Mouse (Mus musculus) CH12.LX (cell line): ENCODE data around the gene Epop. TPM values are rescaled to one million over a fixed set of nuclear protein-coding genes. Genes with fewer than 3 reads are reported as not detected.
"Not testable (repeated sequence)": the region's sequence is repeated elsewhere in the genome, so short reads cannot be mapped to it uniquely, and the experiment has no call there.

Source experiments
- DNase-seq: peaks from one replicate; pipeline ENCODE4 v3.0.0-alpha.2; 2013; ENCODE audit errors: extremely low read depth
- H3K27ac ChIP-seq: 2 replicates; pipeline ENCODE4 v1.5.1; 2012; ENCODE audit warnings: low read depth, mild to moderate bottlenecking, control low read depth, moderate library complexity; ENCODE audit not compliant: insufficient read depth
- H3K27me3 ChIP-seq: replicated peaks from 2 replicates; pipeline ENCODE3; 2012; ENCODE audit warnings: inconsistent platforms
- H3K36me3 ChIP-seq, 2 experiments: replicated peaks in 1 of 2; 2 replicates each; pipeline versions ENCODE3 to v1.6.1; 2012; ENCODE audit warnings: inconsistent platforms in 1 of 2, low read length in 1 of 2, mild to moderate bottlenecking in 1 of 2, mixed read lengths in 1 of 2, moderate library complexity in 1 of 2; ENCODE audit not compliant: control insufficient read depth in 1 of 2, insufficient read depth in 1 of 2
- H3K4me1 ChIP-seq, 2 experiments: 2 replicates each; pipeline ENCODE4 v1.6.1; 2012; ENCODE audit warnings: inconsistent platforms in 1 of 2, moderate library complexity in 1 of 2; ENCODE audit not compliant: insufficient read depth in 2 of 2, control insufficient read depth in 1 of 2
- H3K4me2 ChIP-seq: 2 replicates; pipeline ENCODE4 v1.6.1; 2012; ENCODE audit warnings: low read depth, mild to moderate bottlenecking, control low read depth; ENCODE audit not compliant: poor library complexity, insufficient read depth, severe bottlenecking
- H3K4me3 ChIP-seq, 3 experiments: fragments of 150-350 bp in 1 of 3; sonication (generic) in 1 of 3; replicated peaks in 1 of 3; 2 replicates each; pipeline versions ENCODE3 to v1.5.1; 2011 to 2012; ENCODE audit warnings: low read depth in 2 of 3, low read length in 2 of 3, mild to moderate bottlenecking in 2 of 3, moderate library complexity in 2 of 3, control low read depth in 1 of 3, improper control_type of control experiment in 1 of 3, inconsistent platforms in 1 of 3, mixed read lengths in 1 of 3; ENCODE audit not compliant: poor library complexity in 1 of 3
- H3K79me2 ChIP-seq: replicated peaks from 2 replicates; pipeline ENCODE4 v1.6.1; 2012; ENCODE audit warnings: mild to moderate bottlenecking, moderate library complexity; ENCODE audit not compliant: control insufficient read depth, poor library complexity, insufficient read depth, severe bottlenecking; ENCODE audit errors: extremely low read depth
- H3K9ac ChIP-seq: 2 replicates; pipeline ENCODE4 v1.6.1; 2012; ENCODE audit warnings: low read depth, mild to moderate bottlenecking, control low read depth, moderate library complexity; ENCODE audit not compliant: insufficient read depth
- H3K9me3 ChIP-seq: replicated peaks from 2 replicates; pipeline ENCODE3; 2012; ENCODE audit warnings: low read length, inconsistent platforms, mixed read lengths
- BHLHE40 ChIP-seq: IDR thresholded peaks from 2 replicates; pipeline ENCODE4 v1.6.1; 2011; ENCODE audit warnings: mild to moderate bottlenecking, low read depth, low read length, improper control_type of control experiment
- CHD1 ChIP-seq: IDR thresholded peaks from 2 replicates; pipeline ENCODE4 v1.6.1; 2012; ENCODE audit warnings: low read depth, low read length, improper control_type of control experiment, inconsistent platforms
- CHD2 ChIP-seq: IDR thresholded peaks from 2 replicates; pipeline ENCODE4 v1.6.1; 2011; ENCODE audit warnings: low read length, improper control_type of control experiment
- E2F4 ChIP-seq: IDR thresholded peaks from 2 replicates; pipeline ENCODE4 v1.6.1; 2011; ENCODE audit warnings: low read depth, low read length, improper control_type of control experiment; ENCODE audit not compliant: insufficient replicate concordance
- ELF1 ChIP-seq: IDR thresholded peaks from 2 replicates; pipeline ENCODE4 v1.6.1; 2014; ENCODE audit warnings: low read depth, mild to moderate bottlenecking, inconsistent platforms, low read length, improper control_type of control experiment
- EP300 ChIP-seq: IDR thresholded peaks from 2 replicates; pipeline ENCODE4 v1.6.1; 2011; ENCODE audit warnings: low read length, improper control_type of control experiment
- ETS1 ChIP-seq: conservative IDR thresholded peaks from 2 replicates; pipeline ENCODE4 v1.6.1; 2012; ENCODE audit warnings: low read depth, mild to moderate bottlenecking, inconsistent platforms, low read length, improper control_type of control experiment, moderate library complexity
- GABPA ChIP-seq: IDR thresholded peaks from 2 replicates; pipeline ENCODE4 v1.6.1; 2012; ENCODE audit warnings: low read depth, low read length, improper control_type of control experiment, inconsistent platforms; ENCODE audit not compliant: insufficient replicate concordance
- HCFC1 ChIP-seq: IDR thresholded peaks from 2 replicates; pipeline ENCODE4 v1.6.1; 2012; ENCODE audit warnings: low read depth, mild to moderate bottlenecking, inconsistent platforms, low read length, improper control_type of control experiment
- IRF4 ChIP-seq: IDR thresholded peaks from 2 replicates; pipeline ENCODE4 v1.6.1; 2014; ENCODE audit warnings: low read depth, mild to moderate bottlenecking, inconsistent platforms, low read length, improper control_type of control experiment
- JUN ChIP-seq: IDR thresholded peaks from 2 replicates; pipeline ENCODE4 v1.6.1; 2011; ENCODE audit warnings: low read depth, mild to moderate bottlenecking, low read length, improper control_type of control experiment, moderate library complexity; ENCODE audit not compliant: insufficient read depth
- JUND ChIP-seq: conservative IDR thresholded peaks from 2 replicates; pipeline ENCODE4 v1.6.1; 2011; ENCODE audit warnings: low read depth, low read length, improper control_type of control experiment
- KAT2A ChIP-seq: IDR thresholded peaks from 2 replicates; pipeline ENCODE4 v1.6.1; 2012; ENCODE audit warnings: low read length, improper control_type of control experiment, inconsistent platforms; ENCODE audit not compliant: insufficient replicate concordance
- MAFK ChIP-seq: IDR thresholded peaks from 2 replicates; pipeline ENCODE4 v1.6.1; 2011; ENCODE audit warnings: low read length, improper control_type of control experiment; ENCODE audit not compliant: insufficient replicate concordance
- MAZ ChIP-seq: IDR thresholded peaks from 2 replicates; pipeline ENCODE4 v1.6.1; 2012; ENCODE audit warnings: low read depth, mild to moderate bottlenecking, inconsistent platforms, low read length, improper control_type of control experiment, moderate library complexity
- MEF2A ChIP-seq: IDR thresholded peaks from 2 replicates; pipeline ENCODE4 v1.6.1; 2014; ENCODE audit warnings: low read depth, mild to moderate bottlenecking, inconsistent platforms, low read length, improper control_type of control experiment, borderline replicate concordance
- MXI1 ChIP-seq: IDR thresholded peaks from 2 replicates; pipeline ENCODE4 v1.6.1; 2011; ENCODE audit warnings: mild to moderate bottlenecking, low read depth, low read length, improper control_type of control experiment
- NELFE ChIP-seq: IDR thresholded peaks from 2 replicates; pipeline ENCODE4 v1.6.1; 2011; ENCODE audit warnings: low read depth, low read length, improper control_type of control experiment
- PAX5 ChIP-seq: IDR thresholded peaks from 2 replicates; pipeline ENCODE4 v1.6.1; 2012; ENCODE audit warnings: low read length, inconsistent platforms, mixed read lengths
- POLR2A ChIP-seq: IDR thresholded peaks from 2 replicates; pipeline ENCODE4 v1.6.1; 2011; ENCODE audit warnings: low read depth, mild to moderate bottlenecking, improper control_type of control experiment, low read length
- POLR2AphosphoS2 ChIP-seq: IDR thresholded peaks from 2 replicates; pipeline ENCODE4 v1.6.1; 2011; ENCODE audit warnings: low read depth, low read length, improper control_type of control experiment
- RAD21 ChIP-seq: IDR thresholded peaks from 2 replicates; pipeline ENCODE4 v1.6.1; 2011; ENCODE audit warnings: low read depth, mild to moderate bottlenecking, low read length, improper control_type of control experiment, moderate library complexity
- RCOR1 ChIP-seq: conservative IDR thresholded peaks from 2 replicates; pipeline ENCODE4 v1.6.1; 2012; ENCODE audit warnings: low read depth, mild to moderate bottlenecking, inconsistent platforms, low read length, improper control_type of control experiment
- SIN3A ChIP-seq: IDR thresholded peaks from 2 replicates; pipeline ENCODE4 v1.6.1; 2012; ENCODE audit warnings: low read length, improper control_type of control experiment, inconsistent platforms
- SMC3 ChIP-seq: IDR thresholded peaks from 2 replicates; pipeline ENCODE4 v1.6.1; 2011; ENCODE audit warnings: low read depth, low read length, improper control_type of control experiment
- TBP ChIP-seq: conservative IDR thresholded peaks from 2 replicates; pipeline ENCODE4 v1.6.1; 2011; ENCODE audit warnings: low read depth, low read length, improper control_type of control experiment
- TCF12 ChIP-seq: IDR thresholded peaks from 2 replicates; pipeline ENCODE4 v1.6.1; 2014; ENCODE audit warnings: low read depth, mild to moderate bottlenecking, inconsistent platforms, low read length, improper control_type of control experiment
- USF1 ChIP-seq: IDR thresholded peaks from 2 replicates; pipeline ENCODE4 v1.6.1; 2014; ENCODE audit warnings: low read depth, mild to moderate bottlenecking, inconsistent platforms, low read length, improper control_type of control experiment
- USF2 ChIP-seq: conservative IDR thresholded peaks from 2 replicates; pipeline ENCODE4 v1.6.1; 2011; ENCODE audit warnings: low read depth, low read length, improper control_type of control experiment
- ZC3H11A ChIP-seq: IDR thresholded peaks from 2 replicates; pipeline ENCODE4 v1.6.1; 2012; ENCODE audit warnings: low read depth, mild to moderate bottlenecking, inconsistent platforms, low read length, improper control_type of control experiment
- ZKSCAN1 ChIP-seq: IDR thresholded peaks from 2 replicates; pipeline ENCODE4 v1.6.1; 2012; ENCODE audit warnings: low read depth, inconsistent platforms, low read length, improper control_type of control experiment, borderline replicate concordance
- ZNF384 ChIP-seq: IDR thresholded peaks from 2 replicates; pipeline ENCODE4 v1.6.1; 2012; ENCODE audit warnings: low read depth, low read length, improper control_type of control experiment, inconsistent platforms
- dilution Hi-C: fragments of 300-500 bp; cut with MboI; formaldehyde crosslinking; loops from 2 replicates; pipeline ENCODE4 v1.14.3; 2020; ENCODE audit warnings: low sequenced_read_pairs; ENCODE audit not compliant: extremely low pct_unique_long_range_greater_than_20kb, extremely low pct_ligation_motif_present
- in situ Hi-C: fragments of 300-500 bp; cut with MboI; formaldehyde crosslinking; loops from 3 replicates; pipeline ENCODE4 v1.14.3; 2019; ENCODE audit warnings: low sequenced_read_pairs, low pct_ligation_motif_present, low pct_unique_long_range_greater_than_20kb, mixed read lengths
- polyA plus RNA-seq: library from polyadenylated mRNA; unstranded; fragments of >175 nt; gene quantifications from 2 replicates; pipeline ENCODE4 v1.2.1, GENCODE M21; 2012; ENCODE audit warnings: low read depth; ENCODE audit not compliant: insufficient read length
- total RNA-seq, 2 experiments: library from RNA; depleted of rRNA; stranded (reverse); fragments of 300-350 nt in 1 of 2; fragments of >200 nt in 1 of 2; gene quantifications; 2 replicates each; pipeline ENCODE4 v1.2.3; 2012 to 2014

Epop gene
- total and polyA plus RNA-seq, 3 experiments: 2.1 to 8.4 (median 4.2) TPM

GRCm38 (mm10) chr11:97632440-97632839 is 2.9 kb upstream of the Epop start:
- TF ChIP-seq SIN3A: 0 out of 2 replicates have a peak, but pooled peaks have one; percentile 3
- peak; percentile 70; the same call in 1 of the 2 replicates for TF ChIP-seq TBP
- dilution Hi-C loops, H3K4me2 ChIP-seq, DNase-seq, H3K36me3 ChIP-seq, H3K9ac ChIP-seq, H3K4me3 ChIP-seq, H3K79me2 ChIP-seq, H3K27ac ChIP-seq: not testable (repeated sequence)
- Histone ChIP-seq H3K4me1 (peaks cover 7 to 26% of the 10 kb centered on the region in 2 experiments), H3K9me3 (peaks cover 22% of the 10 kb centered on the region), H3K27me3 (peaks cover 20% of the 10 kb centered on the region)
- in situ Hi-C loops: loop anchor here (5.0 kb wide), 2 partner anchors 35 to 65 kb away; no protein-coding TSS in a partner anchor

- H3K27me3 ChIP-seq: peaks cover 25% of the 10 kb centered on the region
- H3K27ac ChIP-seq: no peak overlapping the region
- H3K4me2 ChIP-seq: peak overlapping the region; percentile 21; the same call in 1 of the 2 replicates
- H3K9me3 ChIP-seq: peaks cover 24% of the 10 kb centered on the region
- H3K4me3 ChIP-seq: no peak overlapping the region
- H3K36me3 ChIP-seq: no peaks in the 10 kb centered on the region
- H3K9ac ChIP-seq: no peak overlapping the region
- in situ Hi-C loops: loop anchor here (5.0 kb wide), 2 partner anchors 35 to 65 kb away; no protein-coding TSS in a partner anchor
- no peaks in the 10 kb centered on the region for H3K79me2 ChIP-seq
- H3K4me1 ChIP-seq: peaks cover 7 to 26% of the 10 kb centered on the region in 2 experiments
- dilution Hi-C loops: no loop called here
- DNase-seq: peak; percentile 86
- TF ChIP-seq ZC3H11A: peak; percentile 68; the same call in 1 of the 2 replicates
- 0 out of 2 replicates have a peak, but pooled peaks have one; percentile 53 for TF ChIP-seq SIN3A
- TF ChIP-seq RCOR1: no peak
- TF ChIP-seq CHD2: no peak
- TF ChIP-seq JUN: no peak
- TF ChIP-seq JUND: no peak
- TF ChIP-seq PAX5: no peak
- TF ChIP-seq SMC3: peak; percentile 95
- TF ChIP-seq POLR2A: no peak
- TF ChIP-seq IRF4: 0 out of 2 replicates have a peak, but pooled peaks have one; percentile 52
- TF ChIP-seq BHLHE40: peak; percentile 87
- peak; percentile 41; the same call in 1 of the 2 replicates for TF ChIP-seq TCF12
- no peak for TF ChIP-seq TBP
- TF ChIP-seq KAT2A: no peak
- TF ChIP-seq USF1: peak; percentile 71
- no peak for TF ChIP-seq GABPA
- peak; percentile 77; the same call in 1 of the 2 replicates for TF ChIP-seq MEF2A
- no peak for TF ChIP-seq HCFC1
- peak; percentile 80; the same call in 1 of the 2 replicates for TF ChIP-seq MAZ
- peak; percentile 87 for TF ChIP-seq MXI1
- TF ChIP-seq NELFE: peak; percentile 56; the same call in 1 of the 2 replicates
- TF ChIP-seq ZKSCAN1: no peak
- no peak for TF ChIP-seq ZNF384
- peak; percentile 84 for TF ChIP-seq RAD21
- TF ChIP-seq MAFK: no peak
- no peak for TF ChIP-seq CHD1
- no peak for TF ChIP-seq EP300
- TF ChIP-seq USF2: peak; percentile 36; the same call in 1 of the 2 replicates
- TF ChIP-seq E2F4: no peak
- 0 out of 2 replicates have a peak, but pooled peaks have one; percentile 52 for TF ChIP-seq ELF1
- TF ChIP-seq ETS1: no peak; the same call in 1 of the 2 replicates
- TF ChIP-seq POLR2AphosphoS2: no peak
These were observed 2.4 kb upstream of the Epop start for GRCm38 (mm10) chr11:97631938-97632337.
